Mouse (Mus musculus) frontal cortex, adult (tissue): ENCODE results near the gene Klk1b9.
"Not testable (repeated sequence)": the region's sequence is repeated elsewhere in the genome, so short reads cannot be mapped to it uniquely, and the experiment has no call there.

Experiments
- ATAC-seq: cut with Nextera tagmentation; 2 replicates; pipeline ENCODE4 v1.9.2; 2017; ENCODE audit warnings: mild to moderate bottlenecking, moderate library complexity, mixed read lengths; ENCODE audit not compliant: low TSS enrichment

The Klk1b9 gene

DNA sequence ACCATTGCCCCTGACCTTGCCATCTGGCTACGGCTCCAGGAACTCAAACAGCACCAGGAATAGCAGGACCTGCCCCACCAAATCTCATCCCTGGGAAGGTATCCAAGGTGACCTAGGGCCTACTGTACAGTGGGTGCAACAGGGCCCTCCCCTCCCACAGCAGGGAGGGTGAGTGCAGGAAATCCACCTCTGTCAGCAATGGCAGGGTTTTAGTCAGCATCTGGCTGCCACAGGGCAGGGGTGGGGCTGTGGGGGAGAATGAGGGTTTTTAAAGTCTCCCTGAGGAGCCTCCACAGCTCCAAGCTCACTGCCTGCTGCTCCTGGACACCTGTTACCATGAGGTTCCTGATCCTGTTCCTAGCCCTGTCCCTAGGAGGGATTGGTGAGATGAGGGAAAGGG, at the start of gene Klk1b9:
Gene Klk1b9, plus strand, starts transcription at position 301 of the 400 bp plus-strand sequence.
- not testable (repeated sequence) for ATAC-seq

- ATAC-seq, result no peak
Observed at GRCm38 (mm10) chr7:43928521-43928920, 47.3 kb upstream of the Klk1b9 start.

DNA sequence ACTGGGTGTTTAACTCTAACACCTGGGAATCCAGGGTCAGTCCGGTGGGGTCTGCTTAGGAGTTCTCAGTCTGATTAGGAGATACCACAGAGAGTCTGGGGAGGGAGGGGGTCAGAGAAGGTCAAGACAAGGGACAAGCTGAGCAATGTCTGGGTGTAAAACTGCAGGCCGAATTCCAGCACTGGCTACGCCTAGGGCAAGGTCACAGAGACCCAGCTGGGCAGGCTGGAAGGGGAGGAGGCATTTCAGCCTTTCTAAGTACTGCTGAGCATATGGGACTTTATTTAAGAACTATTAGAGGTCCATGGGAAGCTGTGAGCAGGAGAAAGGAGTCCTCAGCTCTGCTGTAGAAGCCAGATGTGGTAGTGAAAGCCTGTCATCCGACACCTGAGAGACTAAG, 43.5 kb upstream of the Klk1b9 start:
- no peak for ATAC-seq

DNA sequence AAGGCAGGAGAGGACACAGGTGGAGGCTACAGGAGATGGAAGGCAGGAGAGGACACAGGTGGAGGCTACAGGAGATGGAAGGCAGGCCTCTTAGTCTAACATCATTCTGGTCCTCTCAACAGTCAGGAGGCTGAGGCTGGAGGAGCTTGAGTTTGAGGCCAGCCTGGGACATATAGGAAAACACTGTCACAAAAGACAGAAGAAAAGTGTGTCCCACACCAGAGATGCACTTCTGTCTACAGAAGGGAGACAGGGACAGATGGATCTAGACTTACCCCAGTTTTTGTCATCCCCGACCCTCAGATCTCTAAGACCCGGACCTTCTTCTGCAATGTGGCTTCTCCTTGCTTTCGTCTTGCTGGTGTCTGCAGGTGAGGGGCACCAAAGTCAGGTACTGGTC, 42.4 kb upstream of the Klk1b9 start, which contains the start of gene Klk15:
Gene Klk15, plus strand, starts transcription at position 301 of the 400 bp plus-strand sequence.
- ATAC-seq, result no peak

- no peak for ATAC-seq
Observed at GRCm38 (mm10) chr7:43934747-43935146, 41.1 kb upstream of the Klk1b9 start.

DNA sequence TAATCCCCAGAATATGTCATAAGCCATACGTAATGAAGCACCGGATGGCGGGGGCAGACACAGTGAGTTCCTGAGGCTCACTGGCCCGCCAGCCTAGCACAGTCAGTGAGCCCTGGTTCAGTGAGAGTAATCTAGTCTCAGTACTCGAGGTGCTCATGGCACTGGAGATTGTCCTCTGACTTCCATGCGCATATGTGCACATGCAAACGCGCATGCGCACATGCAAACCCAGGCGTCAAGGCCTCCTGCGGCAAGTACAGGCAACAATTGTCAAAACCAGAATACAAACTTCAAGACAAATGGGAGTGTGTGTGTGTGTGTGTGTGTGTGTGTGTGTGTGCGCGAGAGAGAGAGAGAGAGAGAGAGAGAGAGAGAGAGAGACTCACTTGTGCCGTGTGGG, 39.3 kb upstream of the Klk1b9 start:
- ATAC-seq, result no peak

GRCm38 (mm10) chr7:43942293-43942692, 33.6 kb upstream of the Klk1b9 start:
- ATAC-seq, result not testable (repeated sequence)

GRCm38 (mm10) chr7:43944727-43945264, 31.1 kb upstream of the Klk1b9 start:
- ATAC-seq, result no peak

DNA sequence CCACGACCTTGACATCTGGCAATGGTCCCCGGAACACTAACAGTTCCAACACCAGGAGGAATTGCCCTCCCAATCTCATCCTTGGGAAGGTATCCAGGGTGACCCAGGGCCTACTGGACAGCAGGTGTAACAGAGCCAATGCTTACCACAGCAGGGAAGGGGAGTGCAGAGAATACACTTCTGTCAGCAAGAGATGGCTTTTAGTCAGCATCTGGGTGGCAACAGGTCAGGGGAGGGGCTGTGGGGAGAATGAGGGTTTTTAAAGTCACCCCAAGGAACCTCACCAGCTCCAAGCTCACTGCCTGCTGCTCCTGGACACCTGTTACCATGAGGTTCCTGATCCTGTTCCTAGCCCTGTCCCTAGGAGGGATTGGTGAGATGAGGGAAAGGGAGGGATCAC, 25.5 kb upstream of the Klk1b9 start, which contains the start of gene Klk1b8:
Gene Klk1b8, plus strand, starts transcription at position 301 of the 400 bp plus-strand sequence.
- no peak for ATAC-seq

GRCm38 (mm10) chr7:43952703-43953102, 23.2 kb upstream of the Klk1b9 start:
- ATAC-seq, result no peak

- ATAC-seq, result no peak
Observed at GRCm38 (mm10) chr7:43966451-43966850, 9.4 kb upstream of the Klk1b9 start, which contains the start of gene Klk1b1. Gene Klk1b1, plus strand, starts transcription at chr7:43966751.

DNA sequence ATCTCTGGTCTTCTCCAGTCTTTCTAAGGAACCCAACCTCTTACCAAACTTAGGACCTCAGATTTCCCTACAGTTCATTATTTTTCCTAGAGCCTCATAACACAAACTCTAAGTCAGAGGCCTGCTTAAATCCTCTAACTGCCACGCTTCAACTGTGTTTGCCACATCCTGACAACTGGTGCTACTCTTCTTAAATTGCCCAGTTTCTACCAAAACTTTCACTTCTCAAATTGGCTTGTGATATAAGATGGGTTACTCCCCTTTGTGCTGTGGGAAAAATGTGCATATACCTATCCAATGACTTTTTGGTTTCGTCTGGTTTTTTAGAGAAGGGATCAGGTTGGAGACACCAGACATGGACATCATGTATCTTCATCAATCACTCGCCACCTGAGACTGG, 8.8 kb upstream of the Klk1b9 start:
- no peak for ATAC-seq

GRCm38 (mm10) chr7:43967612-43968011, 8.2 kb upstream of the Klk1b9 start:
- no peak for ATAC-seq

GRCm38 (mm10) chr7:43985657-43986056, 9.8 kb downstream of the Klk1b9 start:
- ATAC-seq, result no peak

DNA sequence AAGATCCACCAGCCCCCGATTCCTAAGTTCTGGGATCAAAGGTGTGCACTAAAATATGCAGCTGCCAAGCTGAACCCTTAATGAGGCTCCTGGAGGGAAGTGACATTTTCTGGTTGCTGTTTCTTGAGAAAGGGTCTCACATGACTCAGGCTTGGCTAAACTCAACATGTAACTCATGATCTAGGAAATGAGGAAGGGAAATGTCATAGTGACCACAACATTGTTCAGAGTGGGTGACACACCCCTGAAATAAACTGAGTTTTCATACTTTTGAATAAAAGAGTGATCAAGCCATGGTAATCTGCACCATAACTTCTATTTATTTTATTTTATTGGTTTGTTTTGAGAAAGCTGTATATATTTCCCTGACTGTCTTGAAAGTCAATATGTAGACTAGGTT, 19.0 kb downstream of the Klk1b9 start:
- not testable (repeated sequence) for ATAC-seq

GRCm38 (mm10) chr7:43995577-43995976, 19.7 kb downstream of the Klk1b9 start, which contains the start of gene Klk1b11:
Gene Klk1b11, plus strand, starts transcription at chr7:43995877.
- not testable (repeated sequence) for ATAC-seq

- no peak for ATAC-seq
Observed at GRCm38 (mm10) chr7:44004847-44005246, 29.0 kb downstream of the Klk1b9 start.

- ATAC-seq, result not testable (repeated sequence)
Observed at GRCm38 (mm10) chr7:44011868-44012267, 36.0 kb downstream of the Klk1b9 start, which contains the start of gene Klk1b26. Gene Klk1b26, plus strand, starts transcription at chr7:44012168.

DNA sequence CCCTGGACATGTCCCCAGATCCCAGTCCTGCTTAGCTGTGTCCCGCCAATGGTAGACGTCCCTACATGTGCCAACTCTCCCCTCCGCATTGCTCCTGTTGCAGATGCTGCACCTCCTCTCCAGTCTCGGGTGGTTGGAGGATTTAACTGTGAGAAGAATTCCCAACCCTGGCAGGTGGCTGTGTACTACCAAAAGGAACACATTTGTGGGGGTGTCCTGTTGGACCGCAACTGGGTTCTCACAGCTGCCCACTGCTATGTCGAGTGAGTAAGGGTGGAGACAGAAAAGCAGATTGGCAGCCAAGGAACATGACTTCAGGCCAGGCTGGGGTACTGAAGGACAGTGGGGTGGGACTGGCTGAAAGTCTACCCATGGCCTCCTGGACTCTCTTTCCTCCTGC, 38.8 kb downstream of the Klk1b9 start:
- ATAC-seq, result peak; percentile 44

DNA sequence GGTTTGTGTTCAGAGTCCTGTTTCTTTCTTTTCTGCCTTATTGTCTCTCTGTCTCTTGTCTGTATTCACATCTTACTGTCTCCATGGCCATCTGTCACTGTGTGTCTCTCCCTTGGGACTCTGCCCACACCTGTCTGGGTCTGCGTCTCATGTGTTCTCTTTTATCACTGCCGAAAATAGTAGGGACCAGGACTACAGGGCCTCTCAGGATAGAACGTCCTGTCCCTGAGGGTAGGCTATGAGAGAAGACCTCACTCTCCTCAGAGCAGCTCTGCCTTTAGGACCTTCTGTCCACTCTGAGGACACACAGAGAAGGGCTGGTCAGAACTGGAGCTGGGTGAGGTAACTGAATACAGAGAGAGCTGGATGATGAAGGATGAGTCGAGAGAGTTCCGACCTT, 39.2 kb downstream of the Klk1b9 start:
- peak; percentile 52 for ATAC-seq
